Mouse (Mus musculus) frontal cortex, postnatal 14 days (tissue): ENCODE results near the gene Nkd1.

Experiments used
- DNase-seq, 2 experiments: peaks; one replicate each; pipeline ENCODE4 v3.0.0; 2022; ENCODE audit warnings: low spot score in 2 of 2

The Nkd1 gene

GRCm38 (mm10) chr8:88520985-88521527 is at the start of gene Nkd1:
Gene Nkd1, plus strand, starts transcription at chr8:88521354.
- peak; percentile 57 to 77 for DNase-seq

GRCm38 (mm10) chr8:88481290-88481689 is 39.9 kb upstream of the Nkd1 start:
- DNase-seq, result no peak

- DNase-seq, result no peak
Observed at GRCm38 (mm10) chr8:88488391-88488829, 32.7 kb upstream of the Nkd1 start.

- no peak for DNase-seq
Observed at GRCm38 (mm10) chr8:88494076-88494475, 27.1 kb upstream of the Nkd1 start.

- peak; percentile 25 to 45 for DNase-seq
Observed at GRCm38 (mm10) chr8:88495071-88495805, 25.9 kb upstream of the Nkd1 start.

GRCm38 (mm10) chr8:88502143-88502542 is 19.0 kb upstream of the Nkd1 start:
- no peak for DNase-seq

- no peak for DNase-seq
Observed at GRCm38 (mm10) chr8:88506981-88507380, 14.2 kb upstream of the Nkd1 start.

- DNase-seq, result no peak
Observed at GRCm38 (mm10) chr8:88511061-88511460, 10.1 kb upstream of the Nkd1 start.

GRCm38 (mm10) chr8:88512094-88512794 is 8.9 kb upstream of the Nkd1 start:
- DNase-seq, result peak; percentile 19 to 33

GRCm38 (mm10) chr8:88518047-88518446 is 3.1 kb upstream of the Nkd1 start:
- DNase-seq, result no peak

GRCm38 (mm10) chr8:88520381-88520780 is 773 bp upstream of the Nkd1 start:
- DNase-seq, result no peak

- no peak for DNase-seq
Observed at GRCm38 (mm10) chr8:88521541-88522414, 624 bp downstream of the Nkd1 start.

- no peak for DNase-seq
Observed at GRCm38 (mm10) chr8:88522433-88523030, 1.4 kb downstream of the Nkd1 start.

GRCm38 (mm10) chr8:88523621-88524020 is 2.5 kb downstream of the Nkd1 start:
- no peak for DNase-seq

- no peak for DNase-seq
Observed at GRCm38 (mm10) chr8:88524132-88524531, 3.0 kb downstream of the Nkd1 start.

- DNase-seq, result no peak
Observed at GRCm38 (mm10) chr8:88524851-88525250, 3.7 kb downstream of the Nkd1 start.

GRCm38 (mm10) chr8:88526296-88526695 is 5.1 kb downstream of the Nkd1 start:
- DNase-seq, result no peak

- DNase-seq, result no peak
Observed at GRCm38 (mm10) chr8:88528186-88528585, 7.0 kb downstream of the Nkd1 start.

GRCm38 (mm10) chr8:88529798-88530197 is 8.6 kb downstream of the Nkd1 start:
- no peak for DNase-seq

GRCm38 (mm10) chr8:88537081-88537480 is 15.9 kb downstream of the Nkd1 start:
- DNase-seq, result no peak
